Mouse (Mus musculus) gastrocnemius, adult 8-10 months (tissue): Measurements from ENCODE around the gene Cherp. TPM values are rescaled to one million over a fixed set of nuclear protein-coding genes. Genes with fewer than 3 reads are reported as not detected.

Source experiments
- DNase-seq, 2 experiments: peaks; one replicate each; pipeline ENCODE4 v3.0.0; 2022; ENCODE audit warnings: low spot score in 2 of 2
- total RNA-seq, 4 experiments: library from RNA; stranded (reverse); gene quantifications; 2 replicates each; pipeline ENCODE4 v1.2.4; 2022

Cherp gene
- 10 to 100 TPM; 23.3 to 28.2 (median 25.7) TPM for total RNA-seq

DNA sequence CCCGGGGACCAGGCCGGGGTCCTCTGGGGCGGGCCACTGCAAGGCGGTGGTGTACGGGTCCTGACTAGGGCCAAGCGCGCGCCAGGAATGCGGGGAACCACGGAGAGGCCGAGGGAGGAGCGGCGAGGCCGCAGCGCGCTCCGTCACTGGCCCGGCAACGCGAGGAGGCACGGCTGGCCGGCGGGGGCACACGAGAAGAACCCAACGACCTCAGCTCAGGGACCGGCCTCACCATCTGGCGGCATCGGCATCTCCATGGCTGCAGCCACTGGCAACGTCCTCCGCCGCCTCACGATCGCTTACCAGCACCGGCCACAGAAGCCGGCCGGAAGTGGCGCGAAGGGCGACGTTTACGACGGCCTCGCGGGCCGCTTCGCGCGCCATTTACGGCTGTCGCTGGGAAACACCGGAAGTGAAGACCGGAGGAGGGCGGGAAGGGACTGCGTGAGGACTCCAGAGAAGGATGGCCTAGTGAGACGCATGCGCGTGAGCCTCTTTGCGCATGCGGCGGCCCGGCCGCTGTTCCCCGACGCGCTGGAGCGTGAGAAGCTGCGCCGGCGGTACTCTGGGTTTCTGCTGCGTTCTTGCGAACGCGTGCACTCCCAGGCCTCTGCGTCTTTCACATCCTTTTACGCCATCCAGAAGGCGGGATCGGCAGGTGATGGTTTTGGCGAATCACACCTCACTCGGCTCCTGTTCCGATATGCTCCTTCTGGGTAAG lies at the start of gene Cherp:
Gene Cherp (minus strand): TSS at position 401 of the 721 bp plus-strand sequence.
- peak; percentile 93 to 95 for DNase-seq

DNA sequence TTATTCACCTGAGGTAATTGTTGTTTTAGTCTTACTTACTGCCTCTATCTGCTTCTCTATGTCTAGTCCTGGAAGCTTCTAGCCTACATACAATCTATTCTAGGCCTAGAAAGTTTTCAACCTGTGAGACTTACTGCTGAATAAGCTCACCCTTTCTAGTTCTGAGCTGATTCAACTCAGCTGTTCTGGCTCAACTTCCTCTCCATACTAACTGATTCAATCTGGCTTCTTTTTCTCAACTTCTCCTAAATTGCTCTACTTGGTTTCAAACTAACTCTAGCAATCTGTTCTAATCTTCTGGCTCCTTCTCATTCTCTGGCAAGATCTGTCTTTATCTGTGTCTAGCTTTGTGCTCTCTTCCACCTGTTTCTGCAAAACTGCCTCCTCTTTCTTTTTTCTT lies 46.9 kb upstream of the Cherp start:
- DNase-seq: no peak

DNA sequence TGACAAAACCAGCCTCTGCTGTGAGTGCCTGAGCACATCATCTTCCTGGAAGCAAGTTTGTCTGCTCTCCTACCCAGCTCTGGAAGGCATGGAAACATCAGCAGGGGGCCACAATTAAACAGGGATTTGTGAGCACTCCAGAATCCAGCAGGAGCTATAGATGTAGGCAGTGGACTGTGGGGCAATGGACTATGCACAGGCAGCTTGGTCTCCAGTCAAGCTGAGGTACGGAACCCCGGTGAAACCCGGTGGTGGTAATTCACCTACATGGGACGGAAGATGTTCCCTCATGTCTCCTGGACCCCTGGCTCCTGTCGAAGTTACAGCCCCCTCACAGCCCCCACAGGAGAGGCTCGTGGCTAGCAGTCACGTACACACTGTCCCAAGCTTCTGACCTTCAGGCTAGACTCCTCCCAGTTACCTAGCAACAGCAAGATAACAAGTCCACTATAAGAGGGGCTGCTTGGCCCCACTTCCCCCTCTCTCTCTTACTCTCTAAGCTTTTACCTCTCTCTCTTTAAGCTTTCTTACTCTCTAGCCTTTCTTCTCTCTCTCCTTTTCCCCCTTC lies 42.5 kb upstream of the Cherp start:
- no peak for DNase-seq

DNA sequence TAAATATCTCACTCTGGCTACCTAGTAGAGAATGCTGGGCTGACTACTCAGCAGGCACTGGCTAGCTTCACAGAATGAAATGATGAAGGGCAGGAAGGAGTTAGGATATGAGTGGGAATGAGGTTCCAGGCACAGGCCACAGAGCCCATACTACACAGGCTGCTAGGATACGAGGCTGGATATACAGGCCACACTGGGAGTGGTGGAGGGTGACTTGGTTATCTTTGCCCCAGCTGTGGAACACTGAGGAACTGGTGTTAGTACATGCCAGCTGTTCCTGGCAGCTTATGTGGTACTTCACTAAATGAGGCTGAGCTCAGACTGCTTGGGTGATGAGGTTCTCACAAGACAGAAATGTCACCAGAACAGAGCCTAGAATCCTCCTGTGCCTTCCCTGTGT lies 38.1 kb upstream of the Cherp start:
- DNase-seq: no peak

DNA sequence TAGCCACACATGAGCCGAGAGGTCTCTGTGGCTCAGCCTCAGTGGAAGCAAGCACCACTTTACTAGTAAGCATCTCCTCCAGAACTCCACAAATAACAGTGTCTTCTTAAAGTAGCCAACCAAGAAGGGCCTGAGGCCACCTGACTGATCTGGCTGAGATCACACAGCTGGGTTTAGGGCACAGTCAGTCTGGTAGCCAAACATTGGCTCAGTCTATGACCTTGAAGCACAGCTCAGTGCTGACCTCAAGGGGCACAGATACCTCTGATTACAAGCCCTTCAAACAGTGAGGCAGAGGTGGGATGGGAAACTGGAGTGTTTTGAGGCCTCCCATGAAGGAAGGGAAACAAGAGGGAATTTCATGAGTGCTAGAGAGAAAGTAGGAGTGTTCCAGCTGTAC lies 37.6 kb upstream of the Cherp start:
- no peak for DNase-seq

DNA sequence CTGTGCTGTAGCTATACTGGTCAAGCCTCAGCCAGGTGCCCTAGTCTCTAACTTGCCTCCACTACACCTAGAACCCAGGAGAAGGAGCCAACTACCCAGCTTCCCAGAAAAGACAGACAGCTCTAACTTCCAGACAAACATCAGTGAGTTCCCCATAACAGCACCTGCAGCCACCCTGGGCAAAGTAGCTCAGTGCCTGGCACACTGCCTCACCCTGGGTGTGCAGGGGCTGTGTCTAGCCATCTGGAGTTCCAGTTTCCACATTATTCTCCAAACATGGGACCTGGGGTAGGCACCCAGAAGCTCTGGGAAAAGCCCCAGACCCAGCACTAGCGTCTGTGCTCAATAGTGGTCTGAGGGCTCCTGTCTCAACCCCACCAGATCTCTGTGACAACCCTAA lies 32.5 kb upstream of the Cherp start:
- no peak for DNase-seq

DNA sequence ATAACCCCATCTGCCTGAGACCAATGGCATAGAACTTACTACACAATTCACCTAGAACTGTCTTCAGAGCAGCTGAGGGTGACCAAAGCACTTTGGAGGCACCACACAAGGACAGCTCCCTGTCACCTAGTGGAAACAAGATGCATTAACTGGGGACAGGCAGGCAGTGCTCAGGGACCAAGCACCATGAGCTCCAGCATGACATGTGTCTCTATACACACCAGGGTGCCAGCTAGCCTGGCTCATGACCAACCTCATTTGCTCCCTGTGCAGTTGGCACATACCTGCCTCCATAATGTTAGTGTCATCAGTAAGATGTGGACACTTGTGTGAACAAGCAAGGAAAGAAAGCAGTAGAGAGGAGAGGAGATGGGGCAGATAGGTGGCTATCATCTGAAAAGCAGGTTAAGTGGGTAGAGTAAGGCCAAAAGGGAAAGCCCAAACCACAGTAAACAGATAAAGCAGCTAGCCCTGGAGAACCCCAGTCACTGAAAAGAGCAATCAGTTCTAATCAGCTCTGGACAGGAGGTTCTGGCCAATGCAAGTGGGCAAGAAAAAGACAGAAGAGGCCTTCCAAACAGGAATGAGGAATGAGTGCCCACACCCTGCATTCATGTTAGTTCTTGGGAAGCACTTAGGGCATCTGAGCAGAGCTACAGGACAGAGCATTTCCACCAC lies 29.8 kb upstream of the Cherp start:
- no peak for DNase-seq

DNA sequence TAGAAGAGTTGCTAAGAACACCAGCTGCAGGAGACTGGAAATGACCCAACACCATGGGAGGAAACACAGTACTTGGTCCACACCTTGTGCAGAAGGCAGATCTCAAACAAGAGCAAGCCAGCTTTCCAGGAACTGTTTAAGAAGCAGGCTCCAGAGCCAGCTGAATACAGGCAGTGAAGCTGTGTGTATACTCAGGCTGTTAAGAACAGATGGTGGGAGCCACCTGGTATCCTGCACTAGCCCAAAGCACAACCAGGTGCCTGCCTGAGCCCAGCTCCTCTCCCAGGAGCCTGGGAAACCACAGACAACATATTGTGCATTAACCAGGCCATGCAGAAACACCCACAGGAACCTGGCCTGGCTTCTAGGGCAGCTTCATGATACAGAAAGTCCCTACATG lies 29.1 kb upstream of the Cherp start:
- DNase-seq: no peak

DNA sequence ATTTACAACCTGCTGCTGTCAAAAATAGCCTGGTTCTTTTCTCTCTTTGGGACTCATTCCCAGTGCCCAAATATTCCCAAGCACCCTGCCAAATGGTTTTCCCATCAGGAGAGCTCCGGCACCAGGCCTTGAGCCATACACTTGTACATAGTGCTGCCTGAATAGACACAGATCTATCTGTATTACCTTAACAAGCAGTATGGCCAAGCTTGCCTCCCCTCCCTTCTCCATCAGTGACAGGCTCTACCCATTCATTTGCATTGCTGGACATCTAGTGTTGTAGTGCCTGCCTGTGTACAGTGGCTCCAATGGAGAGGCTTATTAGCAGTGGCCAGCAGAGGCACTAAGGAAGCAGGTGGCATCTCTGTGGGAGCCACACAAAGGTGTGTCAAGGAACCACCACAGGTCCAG lies 25.5 kb upstream of the Cherp start:
- DNase-seq: no peak

DNA sequence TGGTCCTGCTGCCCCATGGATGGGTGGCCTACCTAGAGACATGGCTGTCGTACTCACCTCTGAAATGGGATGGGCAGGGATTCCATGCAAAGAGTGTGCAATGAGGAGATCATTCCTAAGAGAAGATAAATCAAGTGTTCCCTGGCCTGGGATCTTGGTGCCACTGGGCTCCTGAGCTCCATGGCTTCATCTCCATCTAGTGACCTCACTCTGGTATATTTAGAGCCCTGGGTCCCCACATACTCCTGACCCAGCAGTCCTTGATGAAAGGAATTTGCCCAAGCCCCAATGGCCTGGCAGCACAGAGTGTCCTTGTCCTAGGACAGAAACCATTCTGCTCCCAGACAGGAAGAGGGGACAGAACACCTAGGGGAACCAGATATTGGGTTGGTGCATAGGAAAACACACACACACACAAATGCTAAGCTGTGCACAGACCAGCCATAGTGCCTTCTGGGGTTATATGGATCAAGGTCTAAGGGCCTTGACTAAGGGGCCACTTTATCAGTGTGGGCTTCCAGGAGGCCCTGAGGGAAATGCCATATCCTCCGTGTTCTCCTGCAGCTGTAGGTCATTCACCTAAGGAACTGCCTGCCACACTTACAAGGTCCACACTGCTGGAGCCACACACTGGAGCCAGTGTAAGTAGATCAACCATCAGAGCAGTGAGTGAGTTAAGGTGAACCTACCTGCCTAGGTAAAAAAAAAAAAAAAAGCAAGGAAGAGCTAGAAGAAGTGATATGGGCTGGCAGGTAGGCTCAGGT lies 24.7 kb upstream of the Cherp start:
- DNase-seq: peak; percentile 60 to 74

DNA sequence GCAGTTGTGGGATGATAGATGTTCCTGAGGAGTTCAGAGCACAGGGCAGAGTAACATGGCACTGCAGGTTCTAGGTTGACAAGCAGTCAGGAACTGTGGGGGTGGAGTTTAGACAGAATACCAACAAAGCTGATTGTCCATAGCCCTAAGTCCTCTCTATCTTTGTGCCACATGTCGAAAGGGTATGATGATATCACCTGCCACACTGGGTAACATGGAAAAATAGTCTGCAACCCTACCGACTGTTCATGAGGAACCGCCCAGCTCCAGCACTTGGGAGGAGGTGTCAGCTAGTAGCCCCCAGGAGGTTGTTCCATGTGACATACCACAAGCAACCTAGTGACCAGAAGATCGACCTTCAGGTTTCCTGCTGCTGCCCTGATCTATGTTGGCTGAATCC lies 23.5 kb upstream of the Cherp start:
- DNase-seq: no peak

DNA sequence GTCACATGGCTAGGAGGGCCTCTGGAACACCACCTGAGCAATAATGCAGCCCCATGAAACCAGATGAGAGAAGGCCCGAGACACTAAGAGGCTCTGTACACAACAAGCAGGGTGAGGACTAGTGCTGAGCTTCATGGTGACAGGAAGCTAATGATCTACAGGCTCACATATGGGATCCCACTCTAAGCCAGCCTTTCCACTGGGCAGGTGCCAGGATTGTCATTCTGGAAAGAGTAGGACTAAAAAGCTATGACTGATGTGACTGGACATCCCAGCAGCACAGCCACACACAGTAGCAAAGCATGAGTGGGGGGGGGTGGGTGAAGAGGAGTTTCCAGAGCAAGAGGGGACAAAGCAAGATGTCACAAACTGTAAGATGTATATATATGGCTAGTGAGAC lies 22.9 kb upstream of the Cherp start:
- no peak for DNase-seq

DNA sequence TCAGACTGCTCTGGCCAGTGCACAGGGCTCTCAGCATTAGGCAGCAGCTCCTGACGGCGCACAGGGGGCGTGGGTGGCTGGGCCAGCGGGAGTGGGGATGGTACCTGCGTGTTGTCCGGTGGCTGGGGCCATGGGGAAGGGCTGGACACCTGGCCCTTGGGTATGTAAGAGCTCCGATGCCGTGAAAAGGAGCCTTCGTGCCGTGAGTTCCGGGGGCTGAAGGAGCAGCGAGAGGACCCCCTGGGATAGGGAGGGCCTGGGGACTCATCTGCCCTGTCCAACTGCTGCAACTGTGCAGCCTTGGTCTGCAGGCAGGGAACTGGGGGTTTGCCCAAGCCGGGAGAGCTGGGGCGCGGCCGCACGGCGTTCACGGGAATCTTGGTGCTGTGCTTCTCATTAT lies 21.2 kb upstream of the Cherp start:
- DNase-seq: no peak

DNA sequence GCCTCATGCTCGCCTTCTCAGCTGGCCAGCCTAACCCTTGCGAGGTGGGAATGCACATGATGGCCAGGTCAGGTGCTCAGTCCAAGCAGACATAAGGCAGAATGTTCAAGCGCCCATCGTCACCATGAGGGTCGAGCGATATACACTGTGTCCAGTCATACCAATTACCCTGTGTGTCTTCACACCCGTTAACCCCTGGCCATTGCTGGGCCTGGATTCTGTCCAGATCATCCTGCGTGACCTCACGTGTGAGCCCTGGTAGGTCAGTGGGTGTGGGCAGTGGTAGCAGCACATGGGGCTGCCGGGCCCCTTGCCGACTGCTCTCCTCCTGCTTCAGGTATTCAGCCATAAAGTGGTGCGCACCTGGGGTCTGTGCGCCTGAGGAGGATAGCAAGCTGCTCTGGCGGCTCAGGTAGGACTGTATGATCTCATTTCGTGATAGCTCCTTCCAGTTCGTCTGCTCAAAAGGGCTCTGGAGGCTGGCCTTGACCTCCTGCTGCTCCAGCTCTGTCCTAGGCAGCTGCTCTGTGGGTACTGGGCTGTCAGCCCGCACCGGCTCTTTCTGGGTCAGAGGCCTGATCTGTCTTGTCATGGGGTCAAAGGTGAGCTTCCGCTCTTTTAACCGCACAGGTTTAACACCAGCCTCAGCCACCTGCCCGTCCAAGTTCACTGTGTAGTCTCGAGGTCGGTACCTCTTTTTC lies 20.5 kb upstream of the Cherp start:
- DNase-seq: no peak

DNA sequence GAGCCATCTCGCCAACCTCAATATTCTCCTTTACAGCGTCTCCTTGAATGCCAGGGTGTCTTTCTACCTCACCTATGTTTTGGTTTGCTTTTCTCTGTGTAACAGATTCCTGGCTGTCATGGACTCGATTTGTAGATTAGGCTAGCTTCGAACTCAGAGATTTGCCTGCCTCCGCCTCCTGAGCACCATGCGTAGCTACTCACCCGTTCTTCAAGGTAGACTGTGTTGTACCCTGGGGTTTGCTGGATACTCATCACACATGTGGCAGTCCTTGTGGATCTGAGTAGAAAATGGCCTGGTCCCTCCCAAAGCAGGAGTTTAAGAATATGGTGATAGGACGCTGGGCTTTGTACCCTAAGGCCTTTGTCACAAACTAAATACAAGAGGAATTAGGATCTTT lies 18.4 kb upstream of the Cherp start:
- DNase-seq: no peak

DNA sequence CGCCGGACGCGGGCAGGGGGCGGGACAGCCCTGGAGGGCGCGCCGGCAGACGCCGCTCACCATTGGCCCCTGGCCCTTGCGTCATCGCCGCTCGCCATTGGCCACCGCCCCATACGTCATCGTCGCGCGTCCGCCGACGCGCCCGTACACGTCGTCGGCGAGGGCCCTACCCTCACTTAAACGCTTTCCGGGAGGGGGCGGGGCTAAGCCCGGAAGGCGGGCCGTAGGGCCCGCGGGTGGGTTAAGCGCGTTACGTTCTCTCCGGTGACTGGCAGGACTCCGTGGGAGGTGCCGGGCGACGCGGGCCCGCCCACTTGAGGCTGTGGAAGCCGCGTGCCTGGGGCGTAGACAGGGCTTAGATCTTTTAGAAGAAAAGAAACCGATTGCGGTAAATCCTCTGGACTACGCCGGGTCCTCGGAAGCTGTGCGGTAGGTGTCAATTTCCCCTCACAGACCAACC lies 17.6 kb upstream of the Cherp start:
- DNase-seq: peak; percentile 99

DNA sequence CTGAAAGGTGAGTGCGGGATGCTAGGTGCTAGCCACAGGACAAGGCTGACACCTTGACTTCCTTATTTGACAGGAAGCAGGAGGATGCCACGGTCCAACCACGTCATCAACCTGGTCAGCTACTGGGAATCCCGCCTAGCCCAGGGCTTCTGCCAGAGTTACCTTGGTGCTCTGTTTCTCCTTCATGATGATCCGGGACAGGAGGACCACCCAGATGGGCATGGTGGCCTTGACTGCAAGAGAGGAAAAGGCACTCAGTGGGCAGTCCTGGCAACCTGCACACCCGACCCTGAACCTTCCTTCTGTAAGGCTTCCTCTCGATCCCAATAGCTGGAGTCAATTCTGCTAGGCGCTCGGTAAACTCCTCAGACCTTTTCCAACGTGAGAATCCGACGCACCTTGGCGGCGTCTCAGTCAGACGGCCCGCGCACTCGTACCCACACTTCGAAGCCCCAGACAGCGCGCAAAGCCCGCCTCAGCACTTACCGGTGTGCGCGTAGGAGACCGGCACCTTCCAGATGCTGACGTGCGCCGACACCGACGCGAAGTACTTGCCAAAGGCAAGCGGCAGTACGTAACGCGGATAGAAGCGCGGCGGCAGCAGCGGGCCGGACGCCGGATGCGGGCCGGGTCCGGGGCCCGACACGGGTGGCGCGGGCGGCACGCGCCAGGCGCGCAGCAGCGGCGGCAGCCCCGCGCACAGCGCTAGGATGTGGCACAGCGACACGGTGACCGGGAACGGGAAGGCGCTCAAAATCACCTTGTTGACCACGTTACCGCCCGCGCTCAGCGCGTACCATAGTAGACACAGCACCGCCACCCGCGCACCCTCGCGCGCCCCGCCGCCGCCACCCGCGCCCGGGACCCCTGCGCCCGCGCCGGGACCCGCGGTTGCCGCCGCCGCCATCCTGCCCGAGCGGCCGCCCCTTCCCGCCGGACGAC lies 16.9 kb upstream of the Cherp start, which contains the start of gene Slc35e1:
Gene Slc35e1 (minus strand): TSS at position 935 of the 942 bp plus-strand sequence.
- no peak for DNase-seq

DNA sequence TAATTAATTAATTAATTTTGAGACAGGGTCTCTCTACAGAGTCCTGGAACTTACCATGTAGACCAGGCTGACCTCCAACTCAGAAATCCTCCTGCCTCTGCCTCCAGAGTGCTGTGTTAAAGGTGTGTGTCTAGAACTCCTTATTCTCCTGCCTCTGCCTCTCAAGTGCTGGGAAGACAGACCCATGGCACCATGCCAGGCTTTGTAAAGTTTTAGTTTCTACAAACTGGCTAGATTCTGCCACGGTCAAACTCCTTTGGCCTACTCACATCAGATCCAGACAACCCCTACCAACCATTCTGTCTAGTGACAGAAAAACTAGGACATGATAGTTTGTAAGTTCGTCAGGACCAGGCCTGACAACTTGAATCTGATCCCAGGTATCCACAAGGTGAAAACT lies 16.0 kb upstream of the Cherp start:
- DNase-seq: no peak

DNA sequence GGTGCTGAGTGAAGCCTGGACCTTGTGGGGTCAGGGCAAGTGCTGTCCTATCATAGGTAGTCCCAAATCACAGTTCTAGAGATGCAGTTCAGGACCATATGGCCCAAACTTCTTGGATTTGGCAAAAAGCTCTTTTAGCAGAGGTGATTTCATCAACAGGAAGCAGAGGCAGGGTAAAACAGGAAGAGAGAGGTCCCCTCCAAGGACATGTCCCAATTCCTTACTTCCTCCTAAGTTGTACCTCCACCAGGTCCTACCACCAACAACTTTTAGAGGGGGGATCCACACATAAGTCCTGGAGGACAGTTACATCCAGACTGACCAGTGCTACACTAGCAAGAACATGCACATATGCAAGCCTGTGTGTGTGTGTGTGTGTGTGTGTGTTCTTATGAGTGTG lies 12.0 kb upstream of the Cherp start:
- no peak for DNase-seq
